Mouse (Mus musculus) CH12.LX (cell line): ENCODE measurements around the gene Npas2.

Experiments
- CHD1 ChIP-seq: IDR thresholded peaks from 2 replicates; pipeline ENCODE4 v1.6.1; 2012; ENCODE audit warnings: low read depth, low read length, improper control_type of control experiment, inconsistent platforms
- CTCF ChIP-seq, 2 experiments: IDR thresholded peaks in 1 of 2; conservative IDR thresholded peaks in 1 of 2; 2 replicates each; pipeline ENCODE4 v1.5.1; 2011 to 2012; ENCODE audit warnings: low read depth in 2 of 2, low read length in 2 of 2, improper control_type of control experiment in 1 of 2, inconsistent platforms in 1 of 2, mild to moderate bottlenecking in 1 of 2, moderate library complexity in 1 of 2
- EP300 ChIP-seq: IDR thresholded peaks from 2 replicates; pipeline ENCODE4 v1.6.1; 2011; ENCODE audit warnings: low read length, improper control_type of control experiment
- HCFC1 ChIP-seq: IDR thresholded peaks from 2 replicates; pipeline ENCODE4 v1.6.1; 2012; ENCODE audit warnings: low read depth, mild to moderate bottlenecking, inconsistent platforms, low read length, improper control_type of control experiment
- IRF4 ChIP-seq: IDR thresholded peaks from 2 replicates; pipeline ENCODE4 v1.6.1; 2014; ENCODE audit warnings: low read depth, mild to moderate bottlenecking, inconsistent platforms, low read length, improper control_type of control experiment
- MAX ChIP-seq: IDR thresholded peaks from 2 replicates; pipeline ENCODE4 v1.6.1; 2011; ENCODE audit warnings: low read length, improper control_type of control experiment
- NELFE ChIP-seq: IDR thresholded peaks from 2 replicates; pipeline ENCODE4 v1.6.1; 2011; ENCODE audit warnings: low read depth, low read length, improper control_type of control experiment
- POLR2A ChIP-seq: IDR thresholded peaks from 2 replicates; pipeline ENCODE4 v1.6.1; 2011; ENCODE audit warnings: low read depth, mild to moderate bottlenecking, improper control_type of control experiment, low read length
- TCF12 ChIP-seq: IDR thresholded peaks from 2 replicates; pipeline ENCODE4 v1.6.1; 2014; ENCODE audit warnings: low read depth, mild to moderate bottlenecking, inconsistent platforms, low read length, improper control_type of control experiment
- ZNF384 ChIP-seq: IDR thresholded peaks from 2 replicates; pipeline ENCODE4 v1.6.1; 2012; ENCODE audit warnings: low read depth, low read length, improper control_type of control experiment, inconsistent platforms

DNA sequence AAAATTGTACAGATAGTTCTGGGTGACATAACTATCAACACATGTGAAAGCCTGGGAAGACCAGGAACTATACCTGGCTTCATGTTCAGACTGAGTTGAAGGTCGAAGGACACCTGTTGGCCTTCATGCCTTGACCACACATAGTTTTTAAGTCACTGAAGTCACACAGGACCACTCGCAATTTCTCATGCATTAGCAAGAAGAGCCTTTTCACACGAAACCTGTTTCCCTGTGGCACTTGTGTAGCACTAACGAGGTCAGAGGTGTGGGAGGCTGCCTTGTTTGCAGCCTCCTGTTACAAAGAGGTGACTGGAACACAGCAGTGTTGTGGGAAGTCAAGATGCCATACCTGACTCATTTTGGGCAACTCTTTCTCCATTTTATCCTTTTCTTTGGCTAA, 179.8 kb downstream of the Npas2 start:
- TF ChIP-seq IRF4 (no peak), CTCF (conservative IDR thresholded peaks at IDR 0.05 in 1 of 2, IDR thresholded peaks at IDR 0.05 in 1 of 2; ENCODE audit: low read depth in 2 of 2, low read length in 2 of 2) (no peak), ZNF384 (no peak), MAX (no peak), POLR2A (no peak), HCFC1 (no peak), NELFE (no peak), EP300 (no peak), TCF12 (no peak), CHD1 (no peak)
